Mouse (Mus musculus): Measurements from ENCODE around the gene Zc3hc1.

- TF ChIP-seq CTCF (IDR thresholded peaks at IDR 0.05; ENCODE audit: low read depth, low read length) (no peak), POLR2A (IDR thresholded peaks at IDR 0.05; ENCODE audit: borderline replicate concordance, low read depth, low read length) (no peak)
These were observed 21.5 kb downstream of the Zc3hc1 start for GRCm38 (mm10) chr6:30369291-30369690.

Measured in bone marrow macrophage, adult 2 months (primary cell).